Mouse (Mus musculus) neural tube, postnatal 0 days (tissue): ENCODE measurements around the gene Dppa3. TPM values are rescaled to one million over a fixed set of nuclear protein-coding genes. Genes with fewer than 3 reads are reported as not detected.

ENCODE experiments used
- polyA plus RNA-seq: library from polyadenylated mRNA; unstranded; fragments of >200 nt; fragmentation: Nextera tagmentation; extraction: Ambion mirVana; gene quantifications from 2 replicates; pipeline ENCODE4 v1.2.1, GENCODE M21; 2015

Dppa3 gene
- polyA plus RNA-seq, result not detected in 2 replicates

GRCm38 (mm10) chr6:122626110-122626509 is at the start of gene Dppa3:
Gene Dppa3, plus strand, starts transcription at chr6:122626410.

GRCm38 (mm10) chr6:122602242-122602991 is 23.8 kb upstream of the Dppa3 start, which contains the start of gene Apobec1:
Gene Apobec1, minus strand, starts transcription at chr6:122602444.

DNA sequence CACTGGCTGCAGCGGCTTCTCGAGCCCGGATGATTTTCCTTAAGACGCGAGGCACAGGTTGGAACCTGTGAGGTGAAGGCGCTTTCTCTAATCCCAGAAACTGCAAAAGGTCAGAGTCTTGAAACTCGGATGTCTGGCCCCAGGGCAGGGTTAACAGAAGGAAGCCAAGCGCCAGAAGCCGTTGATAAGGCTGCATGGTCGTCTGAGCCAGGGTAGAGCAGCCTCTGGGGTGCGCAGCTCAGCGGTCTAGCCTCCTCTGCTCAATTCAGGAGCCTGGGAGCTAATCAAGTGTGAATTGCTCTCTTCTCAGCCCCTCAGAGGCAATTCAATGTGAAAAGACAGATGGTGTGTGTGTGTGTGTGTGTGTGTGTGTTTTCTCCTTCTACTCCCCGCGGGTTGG is 16.4 kb upstream of the Dppa3 start, which contains the start of gene Gdf3:
Gene Gdf3, minus strand, starts transcription at position 317 of the 400 bp plus-strand sequence.

Other genes with a start within 250 kb of the Dppa3 start
- gene Rimklb, start 127.6 kb upstream of the Dppa3 start, polyA plus RNA-seq, result 86.5 and 87.8 TPM in 2 replicates
- 41.0 and 72.5 TPM in 2 replicates for gene Mfap5, start 120.6 kb upstream of the Dppa3 start, polyA plus RNA-seq
- 0.15 and 0.43 TPM in 2 replicates for gene Aicda, start 72.6 kb upstream of the Dppa3 start, polyA plus RNA-seq
- gene Apobec1, start 24.0 kb upstream of the Dppa3 start, polyA plus RNA-seq, result 2.7 and 3.9 TPM in 2 replicates
- gene Gdf3, start 16.3 kb upstream of the Dppa3 start, polyA plus RNA-seq, result 0.10 TPM in 1 of 2 replicates, not detected in the other
- gene Nanog, start 81.1 kb downstream of the Dppa3 start, polyA plus RNA-seq, result 0.11 and 0.14 TPM in 2 replicates
- 51.8 and 54.6 TPM in 2 replicates for gene Slc2a3, start 175.2 kb downstream of the Dppa3 start, polyA plus RNA-seq
- 6.9 and 7.6 TPM in 2 replicates for gene Foxj2, start 193.5 kb downstream of the Dppa3 start, polyA plus RNA-seq
- gene C3ar1, start 229.8 kb downstream of the Dppa3 start, polyA plus RNA-seq, result 2.1 and 3.2 TPM in 2 replicates
- 158 and 165 TPM in 2 replicates for gene Necap1, start 248.1 kb downstream of the Dppa3 start, polyA plus RNA-seq